Mouse (Mus musculus): ENCODE data around the gene Pin4. TPM values are rescaled to one million over a fixed set of nuclear protein-coding genes. Genes with fewer than 3 reads are reported as not detected.

The Pin4 gene
- total RNA-seq, 1 experiment from 2014 or later: 107 TPM

- no peak for ATAC-seq (replicated peaks in 1 of 2; ENCODE audit: insufficient read depth in 1 of 2, low FRiP score in 2 of 2, low TSS enrichment in 1 of 2, low read depth in 1 of 2, poor library complexity in 2 of 2, severe bottlenecking in 2 of 2)
These were observed 3.6 kb upstream of the Pin4 start for GRCm38 (mm10) chrX:102115676-102116075.

- ATAC-seq (replicated peaks in 1 of 2; ENCODE audit: insufficient read depth in 1 of 2, low FRiP score in 2 of 2, low TSS enrichment in 1 of 2, low read depth in 1 of 2, poor library complexity in 2 of 2, severe bottlenecking in 2 of 2): no peak
These were observed 2.1 kb downstream of the Pin4 start for GRCm38 (mm10) chrX:102121321-102121720.

GRCm38 (mm10) chrX:102141157-102141556 is 21.9 kb downstream of the Pin4 start:
- no peak for ATAC-seq (replicated peaks in 1 of 2; ENCODE audit: insufficient read depth in 1 of 2, low FRiP score in 2 of 2, low TSS enrichment in 1 of 2, low read depth in 1 of 2, poor library complexity in 2 of 2, severe bottlenecking in 2 of 2)

GRCm38 (mm10) chrX:102156618-102157422 is 37.6 kb downstream of the Pin4 start, which contains the start of gene Ercc6l:
Ercc6l (minus strand) TSS chrX:102157091.
- peak; percentile 97 for ATAC-seq (replicated peaks in 1 of 2; ENCODE audit: insufficient read depth in 1 of 2, low FRiP score in 2 of 2, low TSS enrichment in 1 of 2, low read depth in 1 of 2, poor library complexity in 2 of 2, severe bottlenecking in 2 of 2)

- no peak for ATAC-seq (replicated peaks in 1 of 2; ENCODE audit: insufficient read depth in 1 of 2, low FRiP score in 2 of 2, low TSS enrichment in 1 of 2, low read depth in 1 of 2, poor library complexity in 2 of 2, severe bottlenecking in 2 of 2)
These were observed 38.2 kb downstream of the Pin4 start for GRCm38 (mm10) chrX:102157423-102157791.

GRCm38 (mm10) chrX:102159778-102160177 is 40.5 kb downstream of the Pin4 start:
- ATAC-seq (replicated peaks in 1 of 2; ENCODE audit: insufficient read depth in 1 of 2, low FRiP score in 2 of 2, low TSS enrichment in 1 of 2, low read depth in 1 of 2, poor library complexity in 2 of 2, severe bottlenecking in 2 of 2): no peak

GRCm38 (mm10) chrX:102160528-102160927 is 41.3 kb downstream of the Pin4 start:
- no peak for ATAC-seq (replicated peaks in 1 of 2; ENCODE audit: insufficient read depth in 1 of 2, low FRiP score in 2 of 2, low TSS enrichment in 1 of 2, low read depth in 1 of 2, poor library complexity in 2 of 2, severe bottlenecking in 2 of 2)

GRCm38 (mm10) chrX:102163096-102163495 is 43.8 kb downstream of the Pin4 start:
- no peak for ATAC-seq (replicated peaks in 1 of 2; ENCODE audit: insufficient read depth in 1 of 2, low FRiP score in 2 of 2, low TSS enrichment in 1 of 2, low read depth in 1 of 2, poor library complexity in 2 of 2, severe bottlenecking in 2 of 2)

- ATAC-seq (replicated peaks in 1 of 2; ENCODE audit: insufficient read depth in 1 of 2, low FRiP score in 2 of 2, low TSS enrichment in 1 of 2, low read depth in 1 of 2, poor library complexity in 2 of 2, severe bottlenecking in 2 of 2): no peak
These were observed 44.3 kb downstream of the Pin4 start for GRCm38 (mm10) chrX:102163529-102163928.

- ATAC-seq (replicated peaks in 1 of 2; ENCODE audit: insufficient read depth in 1 of 2, low FRiP score in 2 of 2, low TSS enrichment in 1 of 2, low read depth in 1 of 2, poor library complexity in 2 of 2, severe bottlenecking in 2 of 2): no peak
These were observed 47.3 kb downstream of the Pin4 start for GRCm38 (mm10) chrX:102166521-102166920.

- no peak for ATAC-seq (replicated peaks in 1 of 2; ENCODE audit: insufficient read depth in 1 of 2, low FRiP score in 2 of 2, low TSS enrichment in 1 of 2, low read depth in 1 of 2, poor library complexity in 2 of 2, severe bottlenecking in 2 of 2)
These were observed 47.7 kb downstream of the Pin4 start for GRCm38 (mm10) chrX:102166986-102167385.

GRCm38 (mm10) chrX:102169724-102170123 is 50.5 kb downstream of the Pin4 start:
- ATAC-seq (replicated peaks in 1 of 2; ENCODE audit: insufficient read depth in 1 of 2, low FRiP score in 2 of 2, low TSS enrichment in 1 of 2, low read depth in 1 of 2, poor library complexity in 2 of 2, severe bottlenecking in 2 of 2): no peak

- no peak for ATAC-seq (replicated peaks in 1 of 2; ENCODE audit: insufficient read depth in 1 of 2, low FRiP score in 2 of 2, low TSS enrichment in 1 of 2, low read depth in 1 of 2, poor library complexity in 2 of 2, severe bottlenecking in 2 of 2)
These were observed 50.9 kb downstream of the Pin4 start for GRCm38 (mm10) chrX:102170135-102170534.

- ATAC-seq (replicated peaks in 1 of 2; ENCODE audit: insufficient read depth in 1 of 2, low FRiP score in 2 of 2, low TSS enrichment in 1 of 2, low read depth in 1 of 2, poor library complexity in 2 of 2, severe bottlenecking in 2 of 2): no peak
These were observed 51.7 kb downstream of the Pin4 start for GRCm38 (mm10) chrX:102170900-102171299.

- ATAC-seq (replicated peaks in 1 of 2; ENCODE audit: insufficient read depth in 1 of 2, low FRiP score in 2 of 2, low TSS enrichment in 1 of 2, low read depth in 1 of 2, poor library complexity in 2 of 2, severe bottlenecking in 2 of 2): no peak
These were observed 56.5 kb downstream of the Pin4 start for GRCm38 (mm10) chrX:102175538-102176287.
